Mouse (Mus musculus) heart, embryonic 13.5 days (tissue): Measurements from ENCODE around the gene Egfr. TPM values are rescaled to one million over a fixed set of nuclear protein-coding genes. Genes with fewer than 3 reads are reported as not detected.
A peak's percentile ranks its signal among the peaks of the same experiment; 100 is the strongest.

Experiments used
- ATAC-seq: fragments of 200-750 bp; cut with Nextera tagmentation; 2 replicates; pipeline ENCODE4 v1.8.0; 2017; ENCODE audit warnings: moderate TSS enrichment; ENCODE audit not compliant: insufficient number of reproducible peaks, low FRiP score, low TSS enrichment; ENCODE audit errors: extremely low read depth
- H3K27ac ChIP-seq: fragments of 300-500 bp; sonication (generic); replicated peaks from 2 replicates; pipeline ENCODE4 v1.5.1; 2015; ENCODE audit warnings: moderate library complexity, mild to moderate bottlenecking, inconsistent platforms
- H3K27me3 ChIP-seq: fragments of 300-500 bp; sonication (generic); replicated peaks from 2 replicates; pipeline ENCODE4 v1.6.1; 2015; ENCODE audit warnings: mild to moderate bottlenecking, inconsistent platforms
- H3K36me3 ChIP-seq: fragments of 300-500 bp; sonication (generic); 2 replicates; pipeline ENCODE4 v1.6.1; 2015; ENCODE audit warnings: mild to moderate bottlenecking, inconsistent platforms
- H3K4me1 ChIP-seq: fragments of 300-500 bp; sonication (generic); 2 replicates; pipeline ENCODE4 v1.6.1; 2015; ENCODE audit warnings: inconsistent platforms
- H3K4me2 ChIP-seq: fragments of 300-500 bp; sonication (generic); 2 replicates; pipeline ENCODE4 v1.6.1; 2015; ENCODE audit warnings: inconsistent platforms, mild to moderate bottlenecking, moderate library complexity
- H3K4me3 ChIP-seq: fragments of 300-500 bp; sonication (generic); 2 replicates; pipeline ENCODE4 v1.5.1; 2015; ENCODE audit warnings: moderate library complexity, mild to moderate bottlenecking, inconsistent platforms
- H3K9ac ChIP-seq: fragments of 300-500 bp; sonication (generic); 2 replicates; pipeline ENCODE4 v1.6.1; 2015; ENCODE audit warnings: inconsistent platforms, mild to moderate bottlenecking, moderate library complexity
- H3K9me3 ChIP-seq: fragments of 300-500 bp; sonication (generic); 2 replicates; pipeline ENCODE4 v1.6.1; 2016; ENCODE audit warnings: inconsistent platforms
- WGBS: fragments of 180-500 bp; shearing (Covaris S2); methylation state at CpG from one replicate; pipeline ENCODE4 v1.1.7; 2015; ENCODE audit warnings: mixed read lengths; 5-methylcytosine and 5-hydroxymethylcytosine counted together
- polyA plus RNA-seq: library from polyadenylated mRNA; unstranded; fragments of >200 nt; fragmentation: Nextera tagmentation; extraction: Ambion mirVana; gene quantifications from 2 replicates; pipeline ENCODE4 v1.2.1, GENCODE M21; 2015

Gene Egfr
- polyA plus RNA-seq: 2.0 and 2.5 TPM in 2 replicates

GRCm38 (mm10) chr11:16752007-16752348 is at the start of gene Egfr:
Egfr (plus strand) TSS chr11:16752203.
- Histone ChIP-seq H3K36me3 (no peaks in the 10 kb centered on the region), H3K9me3 (no peaks in the 10 kb centered on the region), H3K4me1 (peaks cover 14% of the 10 kb centered on the region), H3K27me3 (peaks cover 59% of the 10 kb centered on the region), H3K4me3 (peak within 1 kb of the TSS; percentile 73), H3K4me2 (peak within 1 kb of the TSS; percentile 96), H3K27ac (0 out of 2 replicates have a peak within 1 kb of the TSS, but pooled peaks have one; percentile 15), H3K9ac (peak within 1 kb of the TSS; percentile 78)
- ATAC-seq: peak; percentile 59; the same call in 1 of the 2 replicates
- WGBS: 1% methylated on average over 21 of the region's 21 CpGs

- 76% methylated on average over 3 of the region's 3 CpGs for WGBS
- no peaks in the 10 kb centered on the region for H3K27me3 ChIP-seq
- no peaks in the 10 kb centered on the region for H3K4me1 ChIP-seq
- ATAC-seq: no peak
- H3K4me2 ChIP-seq: no peak overlapping the region
- H3K36me3 ChIP-seq: no peaks in the 10 kb centered on the region
- H3K27ac ChIP-seq: no peak overlapping the region
- H3K9ac ChIP-seq: no peak overlapping the region
- no peaks in the 10 kb centered on the region for H3K9me3 ChIP-seq
- H3K4me3 ChIP-seq: no peak overlapping the region
These were observed 48.8 kb upstream of the Egfr start for GRCm38 (mm10) chr11:16703221-16703620.

GRCm38 (mm10) chr11:16735083-16735644 is 16.8 kb upstream of the Egfr start:
- no peak for ATAC-seq
- H3K27me3 ChIP-seq: no peaks in the 10 kb centered on the region
- H3K9me3 ChIP-seq: no peaks in the 10 kb centered on the region
- H3K9ac ChIP-seq: no peak overlapping the region
- WGBS: 44% methylated on average over 1 of the region's 1 CpGs
- H3K4me2 ChIP-seq: no peak overlapping the region
- H3K36me3 ChIP-seq: no peaks in the 10 kb centered on the region
- H3K4me1 ChIP-seq: no peaks in the 10 kb centered on the region
- no peak overlapping the region for H3K4me3 ChIP-seq
- no peak overlapping the region for H3K27ac ChIP-seq

- Histone ChIP-seq H3K27ac (no peak overlapping the region), H3K4me3 (no peak overlapping the region), H3K4me2 (no peak overlapping the region), H3K4me1 (no peaks in the 10 kb centered on the region), H3K27me3 (no peaks in the 10 kb centered on the region), H3K9ac (no peak overlapping the region), H3K9me3 (no peaks in the 10 kb centered on the region), H3K36me3 (no peaks in the 10 kb centered on the region)
- 64% methylated on average over 2 of the region's 2 CpGs for WGBS
- no peak for ATAC-seq
These were observed 14.7 kb upstream of the Egfr start for GRCm38 (mm10) chr11:16737323-16737722.

- no peak overlapping the region for H3K4me3 ChIP-seq
- no peak for ATAC-seq
- no peak overlapping the region for H3K9ac ChIP-seq
- no peaks in the 10 kb centered on the region for H3K4me1 ChIP-seq
- no peaks in the 10 kb centered on the region for H3K36me3 ChIP-seq
- no peak overlapping the region for H3K4me2 ChIP-seq
- H3K27ac ChIP-seq: no peak overlapping the region
- H3K27me3 ChIP-seq: no peaks in the 10 kb centered on the region
- H3K9me3 ChIP-seq: no peaks in the 10 kb centered on the region
- WGBS: 63% methylated on average over 2 of the region's 2 CpGs
These were observed 13.3 kb upstream of the Egfr start for GRCm38 (mm10) chr11:16738691-16739090.

- Histone ChIP-seq H3K4me2 (no peak overlapping the region), H3K27ac (no peak overlapping the region), H3K4me3 (no peak overlapping the region), H3K9ac (no peak overlapping the region), H3K4me1 (no peaks in the 10 kb centered on the region), H3K27me3 (no peaks in the 10 kb centered on the region), H3K9me3 (no peaks in the 10 kb centered on the region), H3K36me3 (no peaks in the 10 kb centered on the region)
- 45% methylated on average over 3 of the region's 3 CpGs for WGBS
- no peak for ATAC-seq
These were observed 12.8 kb upstream of the Egfr start for GRCm38 (mm10) chr11:16739155-16739554.

GRCm38 (mm10) chr11:16740691-16741611 is 11.1 kb upstream of the Egfr start:
- no peak for ATAC-seq
- H3K27ac ChIP-seq: no peak overlapping the region
- WGBS: 64% methylated on average over 10 of the region's 10 CpGs
- no peaks in the 10 kb centered on the region for H3K9me3 ChIP-seq
- no peaks in the 10 kb centered on the region for H3K4me1 ChIP-seq
- no peak overlapping the region for H3K4me2 ChIP-seq
- no peaks in the 10 kb centered on the region for H3K36me3 ChIP-seq
- H3K27me3 ChIP-seq: no peaks in the 10 kb centered on the region
- no peak overlapping the region for H3K9ac ChIP-seq
- H3K4me3 ChIP-seq: no peak overlapping the region

GRCm38 (mm10) chr11:16742251-16742650 is 9.8 kb upstream of the Egfr start:
- no peaks in the 10 kb centered on the region for H3K36me3 ChIP-seq
- ATAC-seq: no peak
- no peaks in the 10 kb centered on the region for H3K4me1 ChIP-seq
- H3K4me3 ChIP-seq: no peak overlapping the region
- H3K27me3 ChIP-seq: no peaks in the 10 kb centered on the region
- no peak overlapping the region for H3K27ac ChIP-seq
- no peak overlapping the region for H3K4me2 ChIP-seq
- 66% methylated on average over 4 of the region's 4 CpGs for WGBS
- no peaks in the 10 kb centered on the region for H3K9me3 ChIP-seq
- no peak overlapping the region for H3K9ac ChIP-seq

- H3K4me1 ChIP-seq: no peaks in the 10 kb centered on the region
- H3K4me2 ChIP-seq: no peak overlapping the region
- H3K36me3 ChIP-seq: no peaks in the 10 kb centered on the region
- H3K27me3 ChIP-seq: no peaks in the 10 kb centered on the region
- H3K9me3 ChIP-seq: no peaks in the 10 kb centered on the region
- H3K9ac ChIP-seq: no peak overlapping the region
- H3K27ac ChIP-seq: no peak overlapping the region
- H3K4me3 ChIP-seq: no peak overlapping the region
- ATAC-seq: no peak
- 77% methylated on average over 2 of the region's 2 CpGs for WGBS
These were observed 9.2 kb upstream of the Egfr start for GRCm38 (mm10) chr11:16742821-16743220.

GRCm38 (mm10) chr11:16751457-16751982 is 483 bp upstream of the Egfr start:
- H3K9ac ChIP-seq: peak overlapping the region; percentile 78
- ATAC-seq: no peak
- 30% methylated on average over 7 of the region's 7 CpGs for WGBS
- no peaks in the 10 kb centered on the region for H3K9me3 ChIP-seq
- H3K4me2 ChIP-seq: peak overlapping the region; percentile 96
- peak overlapping the region; percentile 73 for H3K4me3 ChIP-seq
- no peak overlapping the region for H3K27ac ChIP-seq
- no peaks in the 10 kb centered on the region for H3K36me3 ChIP-seq
- peaks cover 54% of the 10 kb centered on the region for H3K27me3 ChIP-seq
- H3K4me1 ChIP-seq: peaks cover 14% of the 10 kb centered on the region

- WGBS: under 1% methylated on average over 68 of the region's 68 CpGs
- Histone ChIP-seq H3K27me3 (peaks cover 65% of the 10 kb centered on the region), H3K4me3 (peak overlapping the region; percentile 73), H3K9me3 (no peaks in the 10 kb centered on the region), H3K9ac (peak overlapping the region; percentile 78), H3K27ac (0 out of 2 replicates have a peak overlapping the region, but pooled peaks have one; percentile 15), H3K36me3 (no peaks in the 10 kb centered on the region), H3K4me2 (peak overlapping the region; percentile 96), H3K4me1 (peaks cover 14% of the 10 kb centered on the region)
- no peak for ATAC-seq
These were observed 548 bp downstream of the Egfr start for GRCm38 (mm10) chr11:16752349-16753153.
